Mouse (Mus musculus) ES-E14 (cell line): ENCODE measurements around the gene Gm21974. TPM values are rescaled to one million over a fixed set of nuclear protein-coding genes. Genes with fewer than 3 reads are reported as not detected.

Experiments
- DNase-seq: peaks from one replicate; pipeline ENCODE4 v3.0.0-alpha.2; 2013; ENCODE audit warnings: low read depth, low spot score
- H3K27ac ChIP-seq: 2 replicates; pipeline ENCODE4 v1.5.1; 2012; ENCODE audit warnings: low read depth, mild to moderate bottlenecking, low read length, moderate library complexity, mixed read lengths; ENCODE audit not compliant: poor library complexity, insufficient read depth, severe bottlenecking
- H3K36me3 ChIP-seq: 2 replicates; pipeline ENCODE4 v1.6.1; 2012; ENCODE audit warnings: mild to moderate bottlenecking, low read length, moderate library complexity, mixed read lengths; ENCODE audit not compliant: control insufficient read depth, poor library complexity, insufficient read depth, severe bottlenecking
- H3K4me1 ChIP-seq, 2 experiments: fragments of 150-350 bp in 1 of 2; sonication (generic) in 1 of 2; 2 replicates each; pipeline ENCODE4 v1.6.1; 2012; ENCODE audit warnings: low read length in 2 of 2, mild to moderate bottlenecking in 1 of 2, mixed read lengths in 1 of 2; ENCODE audit not compliant: control insufficient read depth in 2 of 2, insufficient read depth in 2 of 2, poor library complexity in 1 of 2
- H3K4me3 ChIP-seq, 2 experiments: fragments of 150-350 bp in 1 of 2; sonication (generic) in 1 of 2; 2 replicates each; pipeline ENCODE4 v1.5.1; 2012; ENCODE audit warnings: low read length in 2 of 2, low read depth in 1 of 2, mild to moderate bottlenecking in 1 of 2, mixed read lengths in 1 of 2; ENCODE audit not compliant: insufficient read depth in 1 of 2, poor library complexity in 1 of 2, severe bottlenecking in 1 of 2
- H3K9ac ChIP-seq: 2 replicates; pipeline ENCODE4 v1.6.1; 2012; ENCODE audit warnings: low read depth, mild to moderate bottlenecking, low read length, mixed read lengths; ENCODE audit not compliant: poor library complexity, insufficient read depth, severe bottlenecking
- H3K9me3 ChIP-seq: fragments of 150-350 bp; sonication (generic); 2 replicates; pipeline ENCODE4 v1.6.1; 2012; ENCODE audit warnings: low read depth, mild to moderate bottlenecking, low read length; ENCODE audit not compliant: control insufficient read depth, insufficient read depth
- CHD2 ChIP-seq: IDR thresholded peaks from 2 replicates; pipeline ENCODE4 v1.6.1; 2014; ENCODE audit warnings: mild to moderate bottlenecking, low read depth, low read length, inconsistent platforms
- HCFC1 ChIP-seq: IDR thresholded peaks from 2 replicates; pipeline ENCODE4 v1.6.1; 2012; ENCODE audit warnings: low read length, inconsistent platforms, borderline replicate concordance; ENCODE audit not compliant: insufficient read depth
- MAFK ChIP-seq: IDR thresholded peaks from 2 replicates; pipeline ENCODE4 v1.6.1; 2014; ENCODE audit warnings: mild to moderate bottlenecking, low read depth, low read length, inconsistent platforms; ENCODE audit not compliant: insufficient read depth
- ZC3H11A ChIP-seq: IDR thresholded peaks from 2 replicates; pipeline ENCODE4 v1.6.1; 2012; ENCODE audit warnings: low read depth, mild to moderate bottlenecking, inconsistent platforms, low read length, borderline replicate concordance
- ZNF384 ChIP-seq: IDR thresholded peaks from 2 replicates; pipeline ENCODE4 v1.6.1; 2012; ENCODE audit warnings: low read depth, low read length, inconsistent platforms
- in situ Hi-C, 2 experiments: fragments of 600-800 bp; cut with MboI; formaldehyde crosslinking; loops; one replicate each; pipeline ENCODE4 v1.15.1; 2025; ENCODE audit warnings: low sequenced_read_pairs in 2 of 2, inconsistent platforms in 1 of 2; ENCODE audit not compliant: unreplicated experiment in 2 of 2
- total RNA-seq: library from RNA; depleted of rRNA; stranded (reverse); fragments of 300-350 nt; gene quantifications from 2 replicates; pipeline ENCODE4 v1.2.3, GENCODE M21; 2012

The Gm21974 gene
- total RNA-seq, 1 experiment = not detected

GRCm38 (mm10) chr7:127869149-127869810, 26.0 kb downstream of the Gm21974 start:
- Histone ChIP-seq H3K9me3 (no peaks in the 10 kb centered on the region), H3K36me3 (peaks cover 3% of the 10 kb centered on the region; the same call in 1 of the 2 replicates), H3K27ac (no peak overlapping the region), H3K4me3 (no peak overlapping the region), H3K4me1 (peaks cover 0 to 2% of the 10 kb centered on the region in 2 experiments; a peak in 1 of 4 replicates), H3K9ac (no peak overlapping the region)
- no peak for TF ChIP-seq ZNF384
- in situ Hi-C loops = no loop called here
- no peak for DNase-seq

- Histone ChIP-seq H3K9me3 (no peaks in the 10 kb centered on the region), H3K4me1 (peaks cover 0 to 2% of the 10 kb centered on the region in 2 experiments; a peak in 1 of 4 replicates), H3K36me3 (peaks cover 3% of the 10 kb centered on the region; the same call in 1 of the 2 replicates), H3K27ac (no peak overlapping the region), H3K9ac (peak overlapping the region; percentile 51), H3K4me3 (peak overlapping the region; percentile 40 to 41)
- TF ChIP-seq HCFC1 = no peak
- TF ChIP-seq MAFK = no peak
- TF ChIP-seq ZNF384 = no peak
- no peak for TF ChIP-seq ZC3H11A
- TF ChIP-seq CHD2 = no peak
- in situ Hi-C loops = no loop called here
- no peak for DNase-seq
These were observed 27.6 kb downstream of the Gm21974 start for GRCm38 (mm10) chr7:127867641-127868040.

GRCm38 (mm10) chr7:127866434-127866833, 28.8 kb downstream of the Gm21974 start:
- peaks cover 0 to 2% of the 10 kb centered on the region in 2 experiments; a peak in 1 of 4 replicates for H3K4me1 ChIP-seq
- no peak overlapping the region for H3K27ac ChIP-seq
- H3K9ac ChIP-seq = no peak overlapping the region
- no peaks in the 10 kb centered on the region for H3K9me3 ChIP-seq
- TF ChIP-seq MAFK (no peak), ZC3H11A (no peak), HCFC1 (no peak), CHD2 (no peak), ZNF384 (no peak)
- peaks cover 3% of the 10 kb centered on the region; the same call in 1 of the 2 replicates for H3K36me3 ChIP-seq
- DNase-seq = no peak
- in situ Hi-C loops = no loop called here
- H3K4me3 ChIP-seq = peak overlapping the region; percentile 35 to 47; a peak in 3 of 4 replicates

GRCm38 (mm10) chr7:127858258-127858657, 37.0 kb downstream of the Gm21974 start:
- no peak overlapping the region for H3K9ac ChIP-seq
- in situ Hi-C loops = no loop called here
- no peaks in the 10 kb centered on the region for H3K9me3 ChIP-seq
- H3K4me3 ChIP-seq = no peak overlapping the region
- no peak for TF ChIP-seq ZC3H11A
- TF ChIP-seq CHD2 = no peak
- no peak for TF ChIP-seq MAFK
- TF ChIP-seq ZNF384 = no peak
- TF ChIP-seq HCFC1 = no peak
- H3K4me1 ChIP-seq = peaks cover 0 to 6% of the 10 kb centered on the region in 2 experiments; a peak in 1 of 4 replicates
- DNase-seq = no peak
- no peaks in the 10 kb centered on the region for H3K36me3 ChIP-seq
- H3K27ac ChIP-seq = no peak overlapping the region

GRCm38 (mm10) chr7:127850906-127851305, 44.3 kb downstream of the Gm21974 start:
- H3K27ac ChIP-seq = no peak overlapping the region
- no peaks in the 10 kb centered on the region for H3K9me3 ChIP-seq
- peaks cover 0 to 6% of the 10 kb centered on the region in 2 experiments; a peak in 2 of 4 replicates for H3K4me1 ChIP-seq
- peaks cover 16% of the 10 kb centered on the region; the same call in 1 of the 2 replicates for H3K36me3 ChIP-seq
- no peak overlapping the region for H3K9ac ChIP-seq
- no peak for DNase-seq
- in situ Hi-C loops = no loop called here
- TF ChIP-seq ZNF384 = no peak
- TF ChIP-seq HCFC1 = no peak
- no peak for TF ChIP-seq ZC3H11A
- TF ChIP-seq CHD2 = no peak
- TF ChIP-seq MAFK = no peak
- no peak overlapping the region for H3K4me3 ChIP-seq
